Mouse (Mus musculus): Measurements from ENCODE around the gene Lurap1l. TPM values are rescaled to one million over a fixed set of nuclear protein-coding genes. Genes with fewer than 3 reads are reported as not detected.
A peak's percentile ranks its signal among the peaks of the same experiment; 100 is the strongest.

The Lurap1l gene
- total and polyA plus RNA-seq, 2 experiments from 2014 or later, result 8.1 to 14.5 TPM

GRCm38 (mm10) chr4:80949720-80950119 is 39.3 kb downstream of the Lurap1l start:
- 68% methylated on average over 2 of the region's 2 CpGs for WGBS
- no peaks in the 10 kb centered on the region for H3K4me1 ChIP-seq (ENCODE audit: insufficient read depth, low read length)
- TF ChIP-seq CTCF (IDR thresholded peaks at IDR 0.05), result no peak
- H3K27ac ChIP-seq (ENCODE audit: low read depth, low read length), result no peak overlapping the region
- no peak overlapping the region for H3K4me3 ChIP-seq (ENCODE audit: low read depth, low read length)
- no peak for DNase-seq (ENCODE audit: low spot score)
- ATAC-seq (ENCODE audit: low FRiP score), result no peak
- H3K9ac ChIP-seq (replicated peaks; ENCODE audit: low read length, poor library complexity, severe bottlenecking), result no peak overlapping the region
- H3K27me3 ChIP-seq (ENCODE audit: insufficient read depth, low read length), result no peaks in the 10 kb centered on the region
- 0 out of 2 replicates have a peak, but pooled peaks cover 3% of the 10 kb centered on the region for H3K36me3 ChIP-seq (ENCODE audit: insufficient read depth, low read length)
- H3K9me3 ChIP-seq (ENCODE audit: low read length), result no peaks in the 10 kb centered on the region
- no peak overlapping the region for H3K4me2 ChIP-seq (ENCODE audit: low read depth, low read length, poor library complexity, severe bottlenecking)

GRCm38 (mm10) chr4:80950280-80950781 is 39.9 kb downstream of the Lurap1l start:
- no peaks in the 10 kb centered on the region for H3K27me3 ChIP-seq (ENCODE audit: insufficient read depth, low read length)
- ATAC-seq (ENCODE audit: low FRiP score), result no peak
- H3K36me3 ChIP-seq (ENCODE audit: insufficient read depth, low read length), result 0 out of 2 replicates have a peak, but pooled peaks cover 3% of the 10 kb centered on the region
- H3K27ac ChIP-seq (ENCODE audit: low read depth, low read length), result no peak overlapping the region
- no peak overlapping the region for H3K9ac ChIP-seq (replicated peaks; ENCODE audit: low read length, poor library complexity, severe bottlenecking)
- DNase-seq (ENCODE audit: low spot score), result no peak
- no peak overlapping the region for H3K4me3 ChIP-seq (ENCODE audit: low read depth, low read length)
- no peak overlapping the region for H3K4me2 ChIP-seq (ENCODE audit: low read depth, low read length, poor library complexity, severe bottlenecking)
- WGBS, result 67% methylated on average over 8 of the region's 8 CpGs
- no peak for TF ChIP-seq CTCF (IDR thresholded peaks at IDR 0.05)
- no peaks in the 10 kb centered on the region for H3K4me1 ChIP-seq (ENCODE audit: insufficient read depth, low read length)
- H3K9me3 ChIP-seq (ENCODE audit: low read length), result no peaks in the 10 kb centered on the region

GRCm38 (mm10) chr4:80952653-80953052 is 42.2 kb downstream of the Lurap1l start:
- TF ChIP-seq CTCF (IDR thresholded peaks at IDR 0.05), result peak; percentile 27
- DNase-seq (ENCODE audit: low spot score), result no peak
- Histone ChIP-seq H3K9me3 (ENCODE audit: low read length) (no peaks in the 10 kb centered on the region), H3K9ac (replicated peaks; ENCODE audit: low read length, poor library complexity, severe bottlenecking) (no peak overlapping the region), H3K27ac (ENCODE audit: low read depth, low read length) (no peak overlapping the region), H3K4me1 (ENCODE audit: insufficient read depth, low read length) (no peaks in the 10 kb centered on the region), H3K4me2 (ENCODE audit: low read depth, low read length, poor library complexity, severe bottlenecking) (no peak overlapping the region), H3K4me3 (ENCODE audit: low read depth, low read length) (no peak overlapping the region), H3K36me3 (ENCODE audit: insufficient read depth, low read length) (0 out of 2 replicates have a peak, but pooled peaks cover 3% of the 10 kb centered on the region), H3K27me3 (ENCODE audit: insufficient read depth, low read length) (no peaks in the 10 kb centered on the region)
- ATAC-seq (ENCODE audit: low FRiP score), result no peak
- WGBS, result 95% methylated on average over 1 of the region's 1 CpGs

GRCm38 (mm10) chr4:80955942-80956341 is 45.5 kb downstream of the Lurap1l start:
- TF ChIP-seq CTCF (IDR thresholded peaks at IDR 0.05), result no peak
- DNase-seq (ENCODE audit: low spot score), result no peak
- H3K9ac ChIP-seq (replicated peaks; ENCODE audit: low read length, poor library complexity, severe bottlenecking), result no peak overlapping the region
- H3K27ac ChIP-seq (ENCODE audit: low read depth, low read length), result no peak overlapping the region
- H3K4me1 ChIP-seq (ENCODE audit: insufficient read depth, low read length), result no peaks in the 10 kb centered on the region
- H3K27me3 ChIP-seq (ENCODE audit: insufficient read depth, low read length), result no peaks in the 10 kb centered on the region
- no peak overlapping the region for H3K4me2 ChIP-seq (ENCODE audit: low read depth, low read length, poor library complexity, severe bottlenecking)
- no peak for ATAC-seq (ENCODE audit: low FRiP score)
- 84% methylated on average over 2 of the region's 2 CpGs for WGBS
- H3K9me3 ChIP-seq (ENCODE audit: low read length), result no peaks in the 10 kb centered on the region
- no peak overlapping the region for H3K4me3 ChIP-seq (ENCODE audit: low read depth, low read length)
- 0 out of 2 replicates have a peak, but pooled peaks cover 3% of the 10 kb centered on the region for H3K36me3 ChIP-seq (ENCODE audit: insufficient read depth, low read length)

GRCm38 (mm10) chr4:80967526-80967925 is 57.1 kb downstream of the Lurap1l start:
- no peaks in the 10 kb centered on the region for H3K36me3 ChIP-seq (ENCODE audit: insufficient read depth, low read length)
- H3K9ac ChIP-seq (replicated peaks; ENCODE audit: low read length, poor library complexity, severe bottlenecking), result no peak overlapping the region
- WGBS, result 96% methylated on average over 17 of the region's 17 CpGs
- H3K4me3 ChIP-seq (ENCODE audit: low read depth, low read length), result no peak overlapping the region
- no peaks in the 10 kb centered on the region for H3K27me3 ChIP-seq (ENCODE audit: insufficient read depth, low read length)
- ATAC-seq (ENCODE audit: low FRiP score) (no peak), DNase-seq (ENCODE audit: low spot score) (no peak)
- no peak overlapping the region for H3K27ac ChIP-seq (ENCODE audit: low read depth, low read length)
- 0 out of 2 replicates have a peak, but pooled peaks cover 4% of the 10 kb centered on the region for H3K9me3 ChIP-seq (ENCODE audit: low read length)
- H3K4me2 ChIP-seq (ENCODE audit: low read depth, low read length, poor library complexity, severe bottlenecking), result no peak overlapping the region
- H3K4me1 ChIP-seq (ENCODE audit: insufficient read depth, low read length), result no peaks in the 10 kb centered on the region
- TF ChIP-seq CTCF (IDR thresholded peaks at IDR 0.05), result no peak

GRCm38 (mm10) chr4:80971846-80972245 is 61.4 kb downstream of the Lurap1l start:
- no peak for TF ChIP-seq CTCF (IDR thresholded peaks at IDR 0.05)
- Histone ChIP-seq H3K4me3 (ENCODE audit: low read depth, low read length) (no peak overlapping the region), H3K36me3 (ENCODE audit: insufficient read depth, low read length) (no peaks in the 10 kb centered on the region), H3K27ac (ENCODE audit: low read depth, low read length) (no peak overlapping the region), H3K4me1 (ENCODE audit: insufficient read depth, low read length) (no peaks in the 10 kb centered on the region), H3K27me3 (ENCODE audit: insufficient read depth, low read length) (no peaks in the 10 kb centered on the region), H3K9ac (replicated peaks; ENCODE audit: low read length, poor library complexity, severe bottlenecking) (no peak overlapping the region), H3K9me3 (ENCODE audit: low read length) (0 out of 2 replicates have a peak, but pooled peaks cover 4% of the 10 kb centered on the region), H3K4me2 (ENCODE audit: low read depth, low read length, poor library complexity, severe bottlenecking) (no peak overlapping the region)
- no peak for DNase-seq (ENCODE audit: low spot score)
- no peak for ATAC-seq (ENCODE audit: low FRiP score)
- WGBS, result 18% methylated on average over 1 of the region's 1 CpGs

Data from midbrain, postnatal 0 days (tissue).